Mouse (Mus musculus) granulocyte monocyte progenitor cell, adult 5-6 weeks (primary cell): ENCODE results near the gene Celf6. TPM values are rescaled to one million over a fixed set of nuclear protein-coding genes. Genes with fewer than 3 reads are reported as not detected.

Experiments
- ATAC-seq: replicated peaks from 2 replicates; pipeline ENCODE4 v1.8.0; 2016; ENCODE audit warnings: mild to moderate bottlenecking, moderate TSS enrichment, inconsistent platforms; ENCODE audit not compliant: poor library complexity, severe bottlenecking
- total RNA-seq, 2 experiments: library from RNA; stranded (forward) in 1 of 2; stranded (reverse) in 1 of 2; fragments of 200-712, 200-1000 nt in 1 of 2; fragments of >200 nt in 1 of 2; fragmentation: Nextera tagmentation in 1 of 2; gene quantifications; 2 replicates each; pipeline ENCODE4 v1.2.3; 2014 to 2017

Celf6 gene
- not detected in 2 replicates for total RNA-seq (2014; fragmentation: Nextera tagmentation)
- not detected in 2 replicates for total RNA-seq (2017)

GRCm38 (mm10) chr9:59577844-59578504 is at the start of gene Celf6:
Gene Celf6 (plus strand): TSS chr9:59577917.
- ATAC-seq = peak; percentile 95

GRCm38 (mm10) chr9:59528274-59528673 is 49.4 kb upstream of the Celf6 start:
- ATAC-seq = peak; percentile 40

- no peak for ATAC-seq
Observed at GRCm38 (mm10) chr9:59531645-59532044, 46.1 kb upstream of the Celf6 start.

GRCm38 (mm10) chr9:59533422-59533821 is 44.3 kb upstream of the Celf6 start:
- no peak for ATAC-seq

- ATAC-seq = peak; percentile 71
Observed at GRCm38 (mm10) chr9:59533889-59534288, 43.8 kb upstream of the Celf6 start.

- ATAC-seq = peak; percentile 29
Observed at GRCm38 (mm10) chr9:59537651-59538050, 40.1 kb upstream of the Celf6 start.

- peak; percentile 48 for ATAC-seq
Observed at GRCm38 (mm10) chr9:59539441-59540137, 38.1 kb upstream of the Celf6 start, which contains the start of the genes Hexa and Tmem202. Gene Hexa (plus strand): TSS chr9:59539540. Gene Tmem202 (minus strand): TSS chr9:59539847.

- peak; percentile 30; the same call in 1 of the 2 replicates for ATAC-seq
Observed at GRCm38 (mm10) chr9:59541617-59542016, 36.1 kb upstream of the Celf6 start.

- no peak for ATAC-seq
Observed at GRCm38 (mm10) chr9:59542766-59543324, 34.9 kb upstream of the Celf6 start.

- ATAC-seq = peak; percentile 85
Observed at GRCm38 (mm10) chr9:59544739-59545138, 33.0 kb upstream of the Celf6 start.

GRCm38 (mm10) chr9:59547869-59548268 is 29.8 kb upstream of the Celf6 start:
- peak; percentile 39 for ATAC-seq

- no peak for ATAC-seq
Observed at GRCm38 (mm10) chr9:59548961-59549487, 28.7 kb upstream of the Celf6 start.

- ATAC-seq = no peak
Observed at GRCm38 (mm10) chr9:59550077-59550476, 27.6 kb upstream of the Celf6 start.

- ATAC-seq = peak; percentile 52
Observed at GRCm38 (mm10) chr9:59551017-59551416, 26.7 kb upstream of the Celf6 start.

GRCm38 (mm10) chr9:59551620-59552031 is 26.1 kb upstream of the Celf6 start:
- ATAC-seq = peak; percentile 17; the same call in 1 of the 2 replicates

GRCm38 (mm10) chr9:59552610-59553009 is 25.1 kb upstream of the Celf6 start:
- ATAC-seq = no peak

GRCm38 (mm10) chr9:59553719-59554118 is 24.0 kb upstream of the Celf6 start:
- ATAC-seq = no peak

GRCm38 (mm10) chr9:59565600-59565999 is 12.1 kb upstream of the Celf6 start:
- peak; percentile 62 for ATAC-seq

GRCm38 (mm10) chr9:59567111-59567510 is 10.6 kb upstream of the Celf6 start:
- ATAC-seq = peak; percentile 95

GRCm38 (mm10) chr9:59571852-59572251 is 5.9 kb upstream of the Celf6 start:
- ATAC-seq = no peak

- no peak for ATAC-seq
Observed at GRCm38 (mm10) chr9:59577401-59577800, 316 bp upstream of the Celf6 start.
